Mouse (Mus musculus) left cerebral cortex, adult 2 months (tissue): ENCODE results near the gene Fkbp8. TPM values are rescaled to one million over a fixed set of nuclear protein-coding genes. Genes with fewer than 3 reads are reported as not detected.

Experiments used
- DNase-seq, 2 experiments: peaks; one replicate each; pipeline ENCODE4 v3.0.0; 2021 to 2022; ENCODE audit warnings: low spot score in 2 of 2, mixed read lengths in 1 of 2; ENCODE audit errors: extremely low spot score in 1 of 2
- H3K27ac ChIP-seq: fragments of 200-600 bp; 2 replicates; pipeline ENCODE4 v1.8.1; 2022
- H3K4me3 ChIP-seq: fragments of 200-600 bp; 2 replicates; pipeline ENCODE4 v1.8.1; 2022
- CTCF ChIP-seq: fragments of 200-600 bp; IDR thresholded peaks from 2 replicates; pipeline ENCODE4 v1.8.1; 2022; ENCODE audit warnings: antibody characterized with exemption, mild to moderate bottlenecking, moderate library complexity
- intact Hi-C: fragments of 180-260 bp; cut with DNase I; formaldehyde crosslinking; loops from one replicate; pipeline ENCODE4 v1.15.1; 2025
- total RNA-seq, 2 experiments: library from RNA; stranded (reverse); gene quantifications; 2 replicates each; pipeline ENCODE4 v1.2.3; 2021

Fkbp8 gene
- total RNA-seq, 2 experiments from 2014 or later: 392 to 410 TPM

GRCm38 (mm10) chr8:70564696-70565235, 37.2 kb downstream of the Fkbp8 start:
- TF ChIP-seq CTCF: no peak
- no peak overlapping the region for H3K4me3 ChIP-seq
- DNase-seq: no peak
- intact Hi-C loops: no loop called here
- no peak overlapping the region for H3K27ac ChIP-seq

- DNase-seq: no peak
- TF ChIP-seq CTCF: no peak
- no peak overlapping the region for H3K4me3 ChIP-seq
- intact Hi-C loops: no loop called here
- no peak overlapping the region for H3K27ac ChIP-seq
Measured at GRCm38 (mm10) chr8:70565561-70565960, 38.0 kb downstream of the Fkbp8 start.

- no peak for TF ChIP-seq CTCF
- Histone ChIP-seq H3K4me3 (no peak overlapping the region), H3K27ac (no peak overlapping the region; the same call in 1 of the 2 replicates)
- no peak for DNase-seq
- intact Hi-C loops: no loop called here
Measured at GRCm38 (mm10) chr8:70570360-70570759, 42.8 kb downstream of the Fkbp8 start.

DNA sequence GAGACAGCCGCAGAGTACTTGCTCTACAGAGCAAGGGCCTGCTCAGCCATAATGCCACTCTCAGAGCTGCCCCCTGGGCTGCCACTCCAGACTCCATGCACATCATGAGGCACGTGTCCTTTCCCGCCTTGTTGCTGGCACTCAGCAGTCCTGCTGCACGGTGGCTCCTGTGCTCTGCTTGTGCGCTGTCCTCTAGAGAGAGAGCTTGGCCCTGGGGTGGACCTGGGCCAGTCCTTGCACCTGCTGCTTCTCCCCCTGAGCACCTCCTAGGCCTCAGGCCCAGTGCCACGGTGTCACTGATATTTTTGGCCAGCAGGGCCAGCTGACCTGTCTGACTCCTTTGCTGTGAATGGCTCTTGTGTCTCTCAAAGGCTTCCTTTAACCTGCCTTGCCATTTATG, 43.5 kb downstream of the Fkbp8 start:
- Histone ChIP-seq H3K27ac (peak overlapping the region; percentile 6; the same call in 1 of the 2 replicates), H3K4me3 (no peak overlapping the region)
- intact Hi-C loops: no loop called here
- no peak for DNase-seq
- TF ChIP-seq CTCF: no peak

DNA sequence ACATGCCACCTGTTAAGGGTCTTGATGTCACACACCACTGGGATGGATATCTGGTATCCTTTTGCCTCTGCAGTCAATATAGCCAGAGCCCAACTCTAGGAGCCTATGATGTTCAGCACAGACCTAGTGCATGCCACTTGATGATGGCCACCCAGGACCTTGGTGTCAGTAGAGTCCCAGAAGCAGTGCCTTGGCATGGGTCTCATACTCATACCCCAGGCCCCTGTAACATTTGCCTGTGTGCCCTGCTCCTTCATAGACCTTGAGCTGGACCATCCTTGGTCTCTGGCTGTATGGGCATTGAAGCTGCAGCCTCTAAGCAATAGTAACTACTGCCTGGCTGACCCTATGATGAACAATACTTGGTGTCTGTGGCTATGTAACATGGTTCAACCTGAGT, 46.8 kb downstream of the Fkbp8 start:
- TF ChIP-seq CTCF: no peak
- intact Hi-C loops: no loop called here
- Histone ChIP-seq H3K27ac (peak overlapping the region; percentile 57; the same call in 1 of the 2 replicates), H3K4me3 (no peak overlapping the region)
- no peak for DNase-seq

GRCm38 (mm10) chr8:70574915-70575314, 47.4 kb downstream of the Fkbp8 start:
- no peak for DNase-seq
- H3K4me3 ChIP-seq: no peak overlapping the region
- intact Hi-C loops: loop anchor here (1.0 kb wide), 1 partner anchor 34 kb away; no protein-coding TSS in a partner anchor
- peak overlapping the region; percentile 57; the same call in 1 of the 2 replicates for H3K27ac ChIP-seq
- TF ChIP-seq CTCF: no peak

- TF ChIP-seq CTCF: no peak
- Histone ChIP-seq H3K4me3 (no peak overlapping the region), H3K27ac (no peak overlapping the region)
- intact Hi-C loops: no loop called here
- no peak for DNase-seq
Measured at GRCm38 (mm10) chr8:70577207-70577606, 49.7 kb downstream of the Fkbp8 start.

DNA sequence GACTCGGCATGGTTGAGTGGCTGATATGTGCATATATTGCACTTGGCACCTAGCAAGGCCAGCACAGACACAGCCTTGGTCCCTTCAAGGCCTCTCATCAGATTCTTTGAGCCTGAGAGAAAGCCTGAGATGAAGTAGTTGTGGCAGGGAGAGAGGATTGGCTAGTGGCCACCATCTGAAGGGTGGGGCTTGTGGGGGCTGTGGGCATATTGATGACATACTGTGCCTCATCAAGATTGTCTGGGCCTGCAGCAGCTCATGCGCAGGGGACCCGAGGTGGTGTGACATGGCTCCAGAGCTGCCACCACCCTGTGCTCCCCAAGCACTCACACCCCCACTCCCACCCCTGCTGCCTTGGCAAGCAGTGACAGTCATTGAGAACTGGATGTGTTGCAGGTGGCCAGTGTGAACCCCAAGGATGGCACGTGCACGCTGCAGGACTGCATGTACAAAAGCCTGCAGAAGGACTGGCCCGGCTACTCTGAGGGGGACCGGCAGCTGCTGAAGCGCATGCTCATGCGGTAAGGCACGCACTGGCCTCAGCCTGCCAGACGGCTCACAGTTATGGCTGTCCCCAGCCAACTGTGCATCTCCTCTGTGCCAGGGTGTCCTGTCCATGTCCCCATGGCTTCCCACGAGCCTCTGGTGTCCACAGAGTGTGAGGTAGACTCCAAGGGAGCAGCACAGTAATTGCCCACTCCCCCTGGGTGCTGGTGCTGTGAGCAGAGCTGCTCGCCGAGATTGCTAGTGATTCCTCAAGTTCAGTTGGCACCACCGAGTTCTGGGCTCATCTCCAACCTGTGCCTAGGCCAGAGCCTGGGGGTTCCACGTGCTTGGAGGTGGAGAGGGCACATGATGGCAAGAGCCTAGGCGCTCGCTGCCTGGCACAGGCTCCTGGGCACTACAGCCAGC, 56.2 kb downstream of the Fkbp8 start:
- no peak overlapping the region for H3K4me3 ChIP-seq
- peak overlapping the region; percentile 59 for H3K27ac ChIP-seq
- no peak for DNase-seq
- TF ChIP-seq CTCF: no peak
- intact Hi-C loops: no loop called here

DNA sequence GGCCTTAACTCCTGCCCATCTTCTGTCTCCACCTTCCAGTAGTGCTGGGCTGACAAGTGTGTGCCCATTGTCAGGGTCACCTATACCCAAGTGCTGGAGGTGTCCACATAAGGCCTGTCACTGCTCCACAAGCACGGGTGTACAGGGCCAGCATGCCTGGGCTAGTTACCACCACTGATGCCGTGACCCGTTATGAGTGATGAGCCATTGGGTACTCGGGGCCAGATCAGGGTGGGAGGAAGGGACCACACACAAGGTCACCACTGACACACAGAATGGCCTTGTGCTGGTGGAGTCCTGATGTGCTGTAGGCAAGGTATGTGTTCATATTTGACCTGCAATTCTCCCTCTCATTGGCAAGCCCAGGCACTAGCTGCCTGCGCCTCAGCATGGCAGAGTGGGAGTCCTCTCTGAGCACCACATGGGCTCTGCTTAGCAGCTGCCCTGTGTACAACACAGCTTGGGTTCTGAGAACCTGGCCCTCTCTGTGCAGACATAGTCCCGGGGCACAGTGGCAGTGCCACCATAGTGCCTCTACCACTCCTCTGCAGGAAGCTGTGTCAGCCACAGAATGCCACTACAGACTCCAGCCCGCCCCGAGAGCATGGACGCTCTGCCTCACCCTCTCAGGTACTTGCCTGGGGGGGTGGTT, 57.2 kb downstream of the Fkbp8 start:
- H3K4me3 ChIP-seq: no peak overlapping the region
- intact Hi-C loops: loop anchor here (1.0 kb wide), 1 partner anchor 24 kb away; no protein-coding TSS in a partner anchor
- DNase-seq: no peak
- TF ChIP-seq CTCF: no peak
- H3K27ac ChIP-seq: peak overlapping the region; percentile 50

Other genes with a start within 250 kb of the Fkbp8 start
- 1 to 10 TPM; 6.9 to 7.3 TPM for gene Homer3, start 244.9 kb upstream of the Fkbp8 start, total RNA-seq
- 10 to 100 TPM; 43.9 to 47.5 TPM for gene Ddx49, start 225.2 kb upstream of the Fkbp8 start, total RNA-seq
- gene Cope, start 225.2 kb upstream of the Fkbp8 start, total RNA-seq: 100 to 1,000 TPM; 137 to 145 TPM
- 100 to 1,000 TPM in 1 of 2 experiments, 10 to 100 TPM in 1; 94.8 to 104 TPM for gene Cers1, start 211.9 kb upstream of the Fkbp8 start, total RNA-seq
- 10 to 100 TPM in 1 of 2 experiments, 1 to 10 TPM in 1; 8.2 to 17.1 TPM for gene Gdf1, start 197.9 kb upstream of the Fkbp8 start, total RNA-seq
- 10 to 100 TPM; 66.0 to 70.0 TPM for gene Upf1, start 174.4 kb upstream of the Fkbp8 start, total RNA-seq
- gene Comp, start 154.2 kb upstream of the Fkbp8 start, total RNA-seq: under 1 TPM; 0.32 to 0.33 TPM
- gene Crtc1, start 88.1 kb upstream of the Fkbp8 start, total RNA-seq: 100 to 1,000 TPM; 134 to 153 TPM
- 10 to 100 TPM; 43.7 to 44.4 TPM for gene Klhl26, start 50.8 kb upstream of the Fkbp8 start, total RNA-seq
- 100 to 1,000 TPM; 295 to 302 TPM for gene Tmem59l, start 40.4 kb upstream of the Fkbp8 start, total RNA-seq
- 1 to 10 TPM; 2.6 to 3.0 TPM for gene Crlf1, start 34.6 kb upstream of the Fkbp8 start, total RNA-seq
- 100 to 1,000 TPM; 108 to 110 TPM for gene Rex1bd, start 21.0 kb upstream of the Fkbp8 start, total RNA-seq
- 100 to 1,000 TPM; 788 to 861 TPM for gene Uba52, start 16.9 kb upstream of the Fkbp8 start, total RNA-seq
- gene Kxd1, start 232 bp downstream of the Fkbp8 start, total RNA-seq: 10 to 100 TPM; 39.8 to 44.4 TPM
- 10 to 100 TPM; 18.6 to 20.8 TPM for gene Ell, start 11.7 kb downstream of the Fkbp8 start, total RNA-seq
- 10 to 100 TPM; 52.9 to 55.3 TPM for gene Isyna1, start 66.6 kb downstream of the Fkbp8 start, total RNA-seq
- 100 to 1,000 TPM; 221 to 261 TPM for gene Ssbp4, start 81.1 kb downstream of the Fkbp8 start, total RNA-seq
- gene Lrrc25, start 88.4 kb downstream of the Fkbp8 start, total RNA-seq: under 1 TPM; 0.70 to 0.96 TPM
- gene Gdf15, start 104.7 kb downstream of the Fkbp8 start, total RNA-seq: not detected
- 10 to 100 TPM; 15.5 to 17.5 TPM for gene Pgpep1, start 132.7 kb downstream of the Fkbp8 start, total RNA-seq
- 10 to 100 TPM; 62.1 to 62.9 TPM for gene Lsm4, start 145.5 kb downstream of the Fkbp8 start, total RNA-seq
- gene Jund, start 171.2 kb downstream of the Fkbp8 start, total RNA-seq: 100 to 1,000 TPM; 247 to 264 TPM
- under 1 TPM; 0.16 to 0.21 TPM for gene Iqcn, start 175.7 kb downstream of the Fkbp8 start, total RNA-seq
- not detected for gene Gm3336, start 190.8 kb downstream of the Fkbp8 start, total RNA-seq
- gene Pde4c, start 196.0 kb downstream of the Fkbp8 start, total RNA-seq: 1 to 10 TPM; 1.9 to 3.0 TPM
- 100 to 1,000 TPM; 808 to 835 TPM for gene Rab3a, start 227.0 kb downstream of the Fkbp8 start, total RNA-seq
- gene Mpv17l2, start 233.2 kb downstream of the Fkbp8 start, total RNA-seq: 10 to 100 TPM; 33.3 to 35.7 TPM
- 100 to 1,000 TPM; 159 to 160 TPM for gene Pik3r2, start 249.0 kb downstream of the Fkbp8 start, total RNA-seq